Mouse (Mus musculus) erythroid progenitor cell, adult 5-6 weeks (primary cell): ENCODE results near the gene Itprid2. TPM values are rescaled to one million over a fixed set of nuclear protein-coding genes. Genes with fewer than 3 reads are reported as not detected.
A peak's percentile ranks its signal among the peaks of the same experiment; 100 is the strongest.

Experiments used
- ATAC-seq: replicated peaks from 2 replicates; pipeline ENCODE4 v1.8.0; 2016; ENCODE audit warnings: moderate number of reproducible peaks, mild to moderate bottlenecking, moderate TSS enrichment, inconsistent platforms; ENCODE audit not compliant: poor library complexity, low FRiP score, severe bottlenecking
- total RNA-seq, 2 experiments: library from RNA; stranded (forward) in 1 of 2; stranded (reverse) in 1 of 2; fragments of 150-400 nt in 1 of 2; fragments of 186-747, 209-891 nt in 1 of 2; gene quantifications; 2 replicates each; pipeline versions ENCODE4 v1.2.3 to v1.2.4; 2015 to 2017; ENCODE audit warnings: low replicate concordance in 2 of 2

Gene Itprid2
- total RNA-seq, 2 experiments from 2014 or later: 4.3 to 8.8 TPM

DNA sequence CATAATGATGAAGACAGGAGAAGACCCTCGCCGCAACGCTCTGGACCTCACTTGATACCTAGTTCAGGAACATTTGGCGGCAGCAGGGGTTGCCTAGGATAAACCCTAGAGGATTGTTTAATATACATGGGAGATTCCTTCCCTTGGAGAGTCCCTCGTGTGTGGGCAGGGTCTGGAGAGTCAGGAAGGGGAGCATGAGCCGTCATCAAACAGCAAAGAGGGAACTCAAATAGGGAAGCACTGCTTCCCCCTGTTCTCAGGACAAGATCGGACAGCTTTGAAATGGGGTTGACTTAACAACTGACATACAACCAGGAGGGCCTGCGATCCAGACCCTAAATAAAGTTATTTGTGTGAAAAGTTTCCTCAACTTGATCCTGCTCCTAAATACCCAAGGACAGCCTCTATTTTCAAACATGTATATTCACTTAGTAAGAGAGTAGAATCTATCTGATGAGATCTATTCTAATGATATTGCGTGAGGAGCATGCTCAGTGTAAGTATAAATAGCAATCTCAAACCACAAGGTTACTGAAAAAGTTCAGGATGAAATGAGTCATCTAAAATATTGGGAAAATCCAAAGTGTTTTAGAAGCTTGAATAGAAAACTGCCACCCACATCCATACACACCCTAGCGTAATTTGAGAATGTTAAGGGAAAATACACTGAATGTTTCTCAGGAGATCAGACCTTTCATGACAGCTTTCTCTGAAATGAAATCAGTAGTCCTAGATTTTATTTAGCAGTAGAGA, 61.5 kb downstream of the Itprid2 start:
- no peak for ATAC-seq

DNA sequence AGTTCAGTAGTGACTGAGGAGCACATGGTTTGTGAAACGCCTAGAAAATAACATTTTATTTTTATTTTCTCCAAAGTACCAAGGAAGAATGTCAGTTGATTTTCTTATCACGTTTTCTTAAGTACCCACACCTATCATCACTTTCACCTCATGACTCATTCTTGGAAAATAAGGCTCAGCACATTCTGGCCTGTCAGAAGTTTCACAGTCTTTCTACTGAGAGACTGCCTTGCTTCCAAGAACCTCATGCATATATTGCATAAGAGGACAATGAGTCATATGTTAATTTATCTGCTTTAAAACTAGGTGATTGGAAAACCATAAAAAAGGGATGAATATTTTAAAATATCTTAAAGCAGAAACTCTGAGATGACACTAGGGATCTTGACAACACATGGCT, 63.0 kb downstream of the Itprid2 start:
- ATAC-seq: no peak

DNA sequence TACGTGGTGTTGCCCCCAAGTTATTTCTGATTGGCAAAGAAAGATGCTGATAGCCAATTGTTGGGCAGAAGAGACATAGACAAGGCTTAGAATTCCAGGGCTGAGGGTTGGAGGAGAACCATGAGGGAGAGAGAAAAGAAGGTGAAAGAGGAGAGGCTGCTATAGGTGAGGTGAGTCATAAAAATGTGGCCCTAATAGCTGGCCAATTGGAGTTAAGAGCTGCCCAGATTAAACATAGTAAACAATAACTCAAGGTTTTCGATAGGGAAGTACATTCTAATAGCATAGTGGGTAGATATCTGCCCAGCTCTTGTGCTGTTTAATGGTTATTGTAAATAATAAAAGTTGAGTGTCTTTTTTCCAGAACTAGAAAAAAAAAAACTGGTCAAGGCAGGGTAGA, 69.6 kb downstream of the Itprid2 start:
- no peak for ATAC-seq

DNA sequence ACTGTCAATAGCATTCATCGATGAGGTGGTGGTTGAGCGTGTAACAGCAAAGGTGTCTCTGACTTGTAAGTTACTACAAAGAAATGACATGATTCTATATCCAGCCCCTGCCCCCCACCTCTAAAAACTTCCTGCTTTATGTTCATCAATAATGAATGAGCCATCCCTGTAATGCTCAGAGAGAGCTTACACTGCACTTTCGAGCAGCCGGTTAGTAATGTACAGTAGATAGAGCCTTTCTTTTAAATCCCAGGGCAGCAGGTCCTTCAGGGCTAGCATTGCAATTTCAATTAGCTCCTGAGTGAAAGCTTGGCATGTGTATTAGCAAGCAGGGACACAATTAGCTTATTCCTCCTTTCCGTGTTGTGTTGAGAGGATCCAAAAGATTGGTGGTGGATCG, 72.4 kb downstream of the Itprid2 start, which contains the start of gene Ppp1r1c:
Ppp1r1c (plus strand) TSS at position 206 of the 400 bp plus-strand sequence.
- ATAC-seq: no peak

DNA sequence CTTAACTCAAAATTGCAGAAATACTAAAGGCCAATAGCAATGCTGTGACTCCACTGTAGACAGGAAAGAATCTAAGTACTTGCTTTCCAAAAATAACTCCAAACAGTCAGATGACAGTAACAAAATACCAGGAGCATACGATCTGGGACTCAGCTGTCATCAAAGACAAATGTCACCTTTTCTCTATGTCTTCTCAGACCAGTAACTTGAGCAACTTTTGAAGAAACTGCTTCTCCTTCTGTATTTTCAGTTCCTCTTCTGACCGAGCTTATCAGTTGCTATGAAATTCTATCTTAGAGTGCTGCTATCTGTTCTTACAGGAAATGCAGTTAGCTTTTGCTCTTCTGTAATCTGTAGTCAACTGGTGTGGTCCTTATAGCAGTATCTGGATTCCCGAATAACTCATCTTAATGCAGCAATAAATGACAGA, 78.5 kb downstream of the Itprid2 start:
- 0 out of 2 replicates have a peak, but pooled peaks have one; percentile 14 for ATAC-seq

DNA sequence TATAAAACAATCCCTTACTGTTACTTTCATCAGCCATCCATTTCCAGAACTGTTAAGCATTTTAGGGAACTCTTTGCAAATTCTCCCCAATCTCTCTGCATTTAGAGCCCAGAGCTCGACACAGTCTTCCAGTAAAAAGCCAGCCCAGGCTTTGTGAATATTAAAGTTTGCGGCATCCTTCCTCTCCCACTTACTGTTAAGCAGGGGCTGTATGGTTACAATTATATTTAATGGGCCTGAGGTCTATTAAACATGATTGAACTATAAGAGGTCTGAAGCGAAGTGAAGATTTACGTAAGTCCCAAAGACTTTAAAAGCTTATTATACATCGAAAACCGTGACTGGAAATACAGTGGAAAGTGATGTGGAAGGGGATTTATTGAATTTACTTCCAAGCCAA, 79.6 kb downstream of the Itprid2 start:
- ATAC-seq: no peak

DNA sequence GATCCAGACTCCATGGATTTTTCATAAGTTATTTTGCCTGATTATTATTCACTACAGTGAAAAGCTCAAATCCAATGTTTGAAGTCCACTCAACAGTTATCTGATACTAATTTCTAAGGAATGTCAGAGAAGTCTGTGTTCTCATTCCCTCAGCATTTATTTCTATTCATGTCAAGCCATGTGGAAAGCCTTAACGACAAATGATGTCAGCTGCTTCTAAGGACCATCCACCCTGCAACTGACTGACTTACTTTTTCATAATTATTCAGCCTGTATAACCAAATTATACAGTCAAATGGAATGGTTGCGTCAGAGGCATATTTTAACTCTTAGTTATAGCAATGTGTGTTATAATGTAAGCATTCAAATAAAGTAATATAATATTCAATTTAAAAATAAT, 80.8 kb downstream of the Itprid2 start:
- ATAC-seq: no peak

DNA sequence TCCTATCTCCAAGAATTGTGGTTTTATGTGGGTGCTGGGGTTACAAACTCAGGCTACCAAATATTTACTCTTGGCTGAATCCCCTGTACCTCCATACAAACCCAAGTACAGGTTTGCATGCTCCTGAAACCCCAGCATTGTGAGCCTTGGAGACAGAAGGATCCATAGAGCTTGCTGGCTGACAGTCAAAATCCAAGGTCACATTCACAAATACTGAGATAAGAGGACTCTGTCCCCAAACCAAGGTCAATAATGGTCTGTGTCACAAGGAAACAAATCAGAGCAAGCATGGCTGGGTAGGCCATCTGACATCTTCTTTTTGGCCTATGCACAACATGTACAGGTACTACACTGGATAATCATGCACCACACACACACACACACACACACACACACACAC, 82.7 kb downstream of the Itprid2 start:
- ATAC-seq: no peak

DNA sequence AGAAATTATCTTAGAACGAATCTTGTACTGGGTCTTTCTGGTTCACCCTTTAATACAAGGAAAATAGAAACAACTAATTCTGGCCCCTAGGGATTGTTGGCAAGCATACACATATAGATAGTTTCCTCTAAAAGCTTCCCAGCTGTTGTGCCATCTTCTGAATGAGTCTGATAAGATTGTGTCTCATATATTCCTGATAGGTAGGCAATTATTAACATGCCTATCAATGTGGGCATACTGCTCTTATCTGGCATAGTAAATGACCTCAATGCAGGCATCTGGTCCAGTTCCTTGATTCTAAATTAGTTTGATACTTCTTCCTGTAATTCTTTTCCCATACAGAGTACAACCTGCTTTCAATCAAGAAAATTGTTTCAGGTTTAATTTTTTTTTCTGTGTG, 87.3 kb downstream of the Itprid2 start:
- no peak for ATAC-seq

Other genes with a start within 250 kb of the Itprid2 start
- gene Neurod1, start 178.6 kb upstream of the Itprid2 start, total RNA-seq (2015; ENCODE audit: low replicate concordance): not detected in 2 replicates
- gene Neurod1, start 178.6 kb upstream of the Itprid2 start, total RNA-seq (2017; ENCODE audit: low replicate concordance): not detected in 2 replicates
- 2.9 and 3.6 TPM in 2 replicates for gene Cerkl, start 178.6 kb upstream of the Itprid2 start, total RNA-seq (2015; ENCODE audit: low replicate concordance)
- 4.3 and 10.5 TPM in 2 replicates for gene Cerkl, start 178.6 kb upstream of the Itprid2 start, total RNA-seq (2017; ENCODE audit: low replicate concordance)
- not detected in 2 replicates for gene Ppp1r1c, start 72.4 kb downstream of the Itprid2 start, total RNA-seq (2015; ENCODE audit: low replicate concordance)
- not detected in 2 replicates for gene Ppp1r1c, start 72.4 kb downstream of the Itprid2 start, total RNA-seq (2017; ENCODE audit: low replicate concordance)